ENCODE assay signal across 8 mouse cellular contexts in the genomic region with DNA sequence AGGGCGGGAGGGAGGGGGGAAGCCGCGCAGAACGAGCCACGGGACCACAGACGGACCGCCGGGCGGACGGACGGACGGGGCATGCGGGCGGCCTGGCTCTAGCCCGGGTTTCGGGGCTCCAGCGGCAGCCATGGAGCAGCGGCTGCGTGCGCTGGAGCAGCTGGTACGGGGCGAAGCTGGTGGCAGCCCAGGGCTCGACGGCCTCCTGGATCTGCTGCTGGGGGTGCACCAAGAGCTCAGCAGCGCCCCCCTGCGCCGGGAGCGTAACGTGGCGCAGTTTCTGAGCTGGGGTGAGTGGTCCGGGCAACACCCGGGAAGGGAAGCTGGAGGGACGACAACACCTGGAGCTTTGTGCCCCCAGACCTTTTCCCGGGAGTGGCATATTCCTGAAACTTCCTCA. TPM values are rescaled to one million over a fixed set of nuclear protein-coding genes. Genes with fewer than 3 reads are reported as not detected.
A peak's percentile ranks its signal among the peaks of the same experiment; 100 is the strongest.
DNase-seq lines count a peak whose midpoint lies in the region; ATAC-seq and TF ChIP-seq lines count a peak whose summit lies in the region.

No protein-coding gene starts in this region.

- no peaks in the 10 kb centered on the region for H3K36me3 ChIP-seq in forebrain, embryonic 14.5 days (ENCODE audit: control insufficient read depth, insufficient read depth, low read length)
- H3K36me3 ChIP-seq in hindbrain, embryonic 10.5 days: peaks cover 16% of the 10 kb centered on the region
- peaks cover 14% of the 10 kb centered on the region for H3K36me3 ChIP-seq in limb, embryonic 14.5 days (ENCODE audit: control insufficient read depth, insufficient read depth, low read length)
- 0 out of 2 replicates have a peak, but pooled peaks cover 4% of the 10 kb centered on the region for H3K36me3 ChIP-seq in midbrain, embryonic 14.5 days (ENCODE audit: control insufficient read depth, insufficient read depth, low read length)

- H3K4me1 ChIP-seq in forebrain, embryonic 14.5 days (ENCODE audit: control insufficient read depth, insufficient read depth, low read length): peaks cover 4% of the 10 kb centered on the region
- H3K4me1 ChIP-seq in hindbrain, embryonic 10.5 days (replicated peaks): peaks cover 44% of the 10 kb centered on the region
- peaks cover 11% of the 10 kb centered on the region; the same call in 1 of the 2 replicates for H3K4me1 ChIP-seq in limb, embryonic 14.5 days (ENCODE audit: control insufficient read depth, insufficient read depth, low read length)
- no peaks in the 10 kb centered on the region for H3K4me1 ChIP-seq in midbrain, embryonic 14.5 days (ENCODE audit: control insufficient read depth, insufficient read depth, low read length)

- peak overlapping the region; percentile 59 for H3K4me2 ChIP-seq in forebrain, embryonic 14.5 days (ENCODE audit: low read length)
- H3K4me2 ChIP-seq in limb, embryonic 14.5 days (replicated peaks; ENCODE audit: low read depth, low read length, severe bottlenecking): peak overlapping the region; percentile 56
- peak overlapping the region; percentile 59 for H3K4me2 ChIP-seq in midbrain, embryonic 14.5 days (ENCODE audit: low read length)

- TF ChIP-seq POLR2A in limb, embryonic 14.5 days (IDR thresholded peaks at IDR 0.05; ENCODE audit: borderline replicate concordance, extremely low read depth, insufficient read depth, insufficient read length): no peak

- H3K27ac ChIP-seq in forebrain, embryonic 14.5 days (ENCODE audit: low read depth, low read length): no peak overlapping the region
- peak overlapping the region; percentile 89 for H3K27ac ChIP-seq in hindbrain, embryonic 10.5 days
- no peak overlapping the region for H3K27ac ChIP-seq in limb, embryonic 14.5 days (replicated peaks; ENCODE audit: low read depth, low read length)
- 0 out of 2 replicates have a peak overlapping the region, but pooled peaks have one; percentile 13 for H3K27ac ChIP-seq in midbrain, embryonic 14.5 days (replicated peaks; ENCODE audit: low read depth, low read length)

- H3K9ac ChIP-seq in forebrain, embryonic 14.5 days (ENCODE audit: low read length): peak overlapping the region; percentile 60
- peak overlapping the region; percentile 59 for H3K9ac ChIP-seq in limb, embryonic 14.5 days (ENCODE audit: low read depth, low read length, severe bottlenecking)
- peak overlapping the region; percentile 42; the same call in 1 of the 2 replicates for H3K9ac ChIP-seq in midbrain, embryonic 14.5 days (replicated peaks; ENCODE audit: low read length)

- whole genome bisulfite sequencing in forebrain, embryonic 14.5 days: under 1% methylated on average over 32 of the region's 34 CpGs
- under 1% methylated on average over 34 of the region's 34 CpGs for WGBS in hindbrain, embryonic 10.5 days
- 0% methylated on average over 32 of the region's 34 CpGs for WGBS in limb, embryonic 14.5 days
- under 1% methylated on average over 34 of the region's 34 CpGs for WGBS in midbrain, embryonic 14.5 days

- H3K27me3 ChIP-seq in forebrain, embryonic 14.5 days (replicated peaks; ENCODE audit: control insufficient read depth, insufficient read depth, low read length): no peaks in the 10 kb centered on the region
- no peaks in the 10 kb centered on the region for H3K27me3 ChIP-seq in hindbrain, embryonic 10.5 days (ENCODE audit: insufficient read depth, poor library complexity, severe bottlenecking)
- H3K27me3 ChIP-seq in limb, embryonic 14.5 days (ENCODE audit: control insufficient read depth, insufficient read depth, low read length): no peaks in the 10 kb centered on the region
- H3K27me3 ChIP-seq in midbrain, embryonic 14.5 days (ENCODE audit: control insufficient read depth, insufficient read depth, low read length): no peaks in the 10 kb centered on the region

- H3K9me3 ChIP-seq in forebrain, embryonic 14.5 days (replicated peaks; ENCODE audit: control insufficient read depth, low read length): no peaks in the 10 kb centered on the region
- no peaks in the 10 kb centered on the region for H3K9me3 ChIP-seq in hindbrain, embryonic 10.5 days
- no peaks in the 10 kb centered on the region for H3K9me3 ChIP-seq in limb, embryonic 14.5 days (ENCODE audit: control insufficient read depth, low read length)
- H3K9me3 ChIP-seq in midbrain, embryonic 14.5 days (ENCODE audit: control insufficient read depth, low read length): no peaks in the 10 kb centered on the region

- DNase-seq in layer of hippocampus, adult 9-11 months: peak; percentile 42
- DNase-seq in layer of hippocampus, adult 9-10 months (ENCODE audit: low spot score): no peak
- peak; percentile 69 to 85 for DNase-seq in cerebellum, adult 18-20 months
- peak; percentile 71 for DNase-seq in forebrain, embryonic 14.5 days (ENCODE audit: low spot score)
- DNase-seq in hindbrain, embryonic 10.5 days (ENCODE audit: low spot score): peak; percentile 77
- DNase-seq in limb, embryonic 14.5 days (ENCODE audit: low spot score): peak; percentile 56
- DNase-seq in midbrain, embryonic 14.5 days: peak; percentile 82
- peak; percentile 83 to 95 for DNase-seq in spleen, postnatal 4 days (ENCODE audit: low spot score in 2 of 2)

- ATAC-seq in forebrain, embryonic 14.5 days: peak; percentile 69
- ATAC-seq in limb, embryonic 14.5 days (ENCODE audit: low FRiP score, low read depth): peak; percentile 36
- ATAC-seq in midbrain, embryonic 14.5 days (ENCODE audit: low FRiP score, low TSS enrichment): peak; percentile 67

- peak overlapping the region; percentile 49 for H3K4me3 ChIP-seq in forebrain, embryonic 14.5 days (ENCODE audit: low read depth, low read length)
- H3K4me3 ChIP-seq in hindbrain, embryonic 10.5 days: peak overlapping the region; percentile 85
- H3K4me3 ChIP-seq in limb, embryonic 14.5 days (replicated peaks; ENCODE audit: low read length): peak overlapping the region; percentile 61
- peak overlapping the region; percentile 45 for H3K4me3 ChIP-seq in midbrain, embryonic 14.5 days (replicated peaks; ENCODE audit: low read depth, low read length)

RNA-seq across cellular contexts. Expression of a gene that starts 0.3 kb away (rescaled TPM):
- polyA plus RNA-seq in forebrain, embryonic 14.5 days (2014; fragmentation: Nextera tagmentation; extraction: Ambion mirVana): 0.61 and 0.72 TPM in 2 replicates
- polyA plus RNA-seq in hindbrain, embryonic 10.5 days (2016; fragmentation: Nextera tagmentation; extraction: Ambion mirVana): 0.29 and 0.37 TPM in 2 replicates
- polyA plus RNA-seq in limb, embryonic 14.5 days (2012; rRNA removed): 15.2 and 17.0 TPM in 2 replicates
- polyA plus RNA-seq in limb, embryonic 14.5 days (2014; fragmentation: Nextera tagmentation; extraction: Ambion mirVana): 1.4 and 2.0 TPM in 2 replicates
- 0.43 and 1.3 TPM in 2 replicates for polyA plus RNA-seq in midbrain, embryonic 14.5 days (2014; fragmentation: Nextera tagmentation; extraction: Ambion mirVana)

RNA-seq across cellular contexts. Expression of a gene that starts 28.2 kb away (rescaled TPM):
- 47.7 and 61.6 TPM in 2 replicates for polyA plus RNA-seq in forebrain, embryonic 14.5 days (2014; fragmentation: Nextera tagmentation; extraction: Ambion mirVana)
- 125 and 129 TPM in 2 replicates for polyA plus RNA-seq in hindbrain, embryonic 10.5 days (2016; fragmentation: Nextera tagmentation; extraction: Ambion mirVana)
- polyA plus RNA-seq in limb, embryonic 14.5 days (2012; rRNA removed): 102 and 117 TPM in 2 replicates
- polyA plus RNA-seq in limb, embryonic 14.5 days (2014; fragmentation: Nextera tagmentation; extraction: Ambion mirVana): 60.4 and 65.6 TPM in 2 replicates
- polyA plus RNA-seq in midbrain, embryonic 14.5 days (2014; fragmentation: Nextera tagmentation; extraction: Ambion mirVana): 54.8 and 55.4 TPM in 2 replicates

RNA-seq across cellular contexts. Expression of a gene that starts 30.1 kb away (rescaled TPM):
- 71.3 and 79.8 TPM in 2 replicates for polyA plus RNA-seq in forebrain, embryonic 14.5 days (2014; fragmentation: Nextera tagmentation; extraction: Ambion mirVana)
- 87.8 and 103 TPM in 2 replicates for polyA plus RNA-seq in hindbrain, embryonic 10.5 days (2016; fragmentation: Nextera tagmentation; extraction: Ambion mirVana)
- 160 and 232 TPM in 2 replicates for polyA plus RNA-seq in limb, embryonic 14.5 days (2012; rRNA removed)
- 68.7 and 81.8 TPM in 2 replicates for polyA plus RNA-seq in limb, embryonic 14.5 days (2014; fragmentation: Nextera tagmentation; extraction: Ambion mirVana)
- 75.0 and 80.1 TPM in 2 replicates for polyA plus RNA-seq in midbrain, embryonic 14.5 days (2014; fragmentation: Nextera tagmentation; extraction: Ambion mirVana)

RNA-seq across cellular contexts. Expression of a gene that starts 34.3 kb away (rescaled TPM):
- 6.2 and 11.2 TPM in 2 replicates for polyA plus RNA-seq in forebrain, embryonic 14.5 days (2014; fragmentation: Nextera tagmentation; extraction: Ambion mirVana)
- polyA plus RNA-seq in hindbrain, embryonic 10.5 days (2016; fragmentation: Nextera tagmentation; extraction: Ambion mirVana): 13.1 and 14.7 TPM in 2 replicates
- 90.4 and 122 TPM in 2 replicates for polyA plus RNA-seq in limb, embryonic 14.5 days (2012; rRNA removed)
- polyA plus RNA-seq in limb, embryonic 14.5 days (2014; fragmentation: Nextera tagmentation; extraction: Ambion mirVana): 8.8 and 10.5 TPM in 2 replicates
- polyA plus RNA-seq in midbrain, embryonic 14.5 days (2014; fragmentation: Nextera tagmentation; extraction: Ambion mirVana): 14.3 and 18.8 TPM in 2 replicates

RNA-seq across cellular contexts. Expression of a gene that starts 56.9 kb away (rescaled TPM):
- 90.4 and 115 TPM in 2 replicates for polyA plus RNA-seq in forebrain, embryonic 14.5 days (2014; fragmentation: Nextera tagmentation; extraction: Ambion mirVana)
- 198 and 221 TPM in 2 replicates for polyA plus RNA-seq in hindbrain, embryonic 10.5 days (2016; fragmentation: Nextera tagmentation; extraction: Ambion mirVana)
- 252 and 276 TPM in 2 replicates for polyA plus RNA-seq in limb, embryonic 14.5 days (2012; rRNA removed)
- polyA plus RNA-seq in limb, embryonic 14.5 days (2014; fragmentation: Nextera tagmentation; extraction: Ambion mirVana): 149 and 159 TPM in 2 replicates
- polyA plus RNA-seq in midbrain, embryonic 14.5 days (2014; fragmentation: Nextera tagmentation; extraction: Ambion mirVana): 99.6 and 125 TPM in 2 replicates

Comparison
In these comparisons a context has a peak if more than half of its experiments do, and no peak if none do; other contexts are left out.
1. H3K27ac ChIP-seq: peak in hindbrain, embryonic 10.5 days (single experiment) and midbrain, embryonic 14.5 days (single experiment); none in forebrain, embryonic 14.5 days (single experiment) and limb, embryonic 14.5 days (single experiment).
2. Peak in every context shown above with its lines, with median percentiles within 50 percentile points of each other: ATAC-seq, H3K4me2 ChIP-seq, H3K4me3 ChIP-seq and H3K9ac ChIP-seq.